Mouse (Mus musculus) heart, postnatal 25 days (tissue): ENCODE data around the gene Igfbp3. TPM values are rescaled to one million over a fixed set of nuclear protein-coding genes. Genes with fewer than 3 reads are reported as not detected.

Experiments
- DNase-seq: peaks from one replicate; pipeline ENCODE4 v3.0.0; 2022; ENCODE audit warnings: low spot score
- intact Hi-C: fragments of 180-260 bp; cut with DNase I; formaldehyde crosslinking; loops from one replicate; pipeline ENCODE4 v1.15.1; 2025
- total RNA-seq, 2 experiments: library from RNA; stranded (reverse); gene quantifications; 2 replicates each; pipeline ENCODE4 v1.2.3; 2021

The Igfbp3 gene
- total RNA-seq, 2 experiments from 2014 or later, result 35.3 to 44.3 TPM

- intact Hi-C loops, result no loop called here
Observed at GRCm38 (mm10) chr11:7179276-7179675, 34.4 kb downstream of the Igfbp3 start.

GRCm38 (mm10) chr11:7178724-7179123, 35.0 kb downstream of the Igfbp3 start:
- DNase-seq, result no peak
- intact Hi-C loops, result no loop called here

More at GRCm38 (mm10) chr11:7179276-7179675, 34.4 kb downstream of the Igfbp3 start:
- no peak for DNase-seq

GRCm38 (mm10) chr11:7173664-7174063, 40.1 kb downstream of the Igfbp3 start:
- intact Hi-C loops, result no loop called here
- no peak for DNase-seq

GRCm38 (mm10) chr11:7169645-7170044, 44.1 kb downstream of the Igfbp3 start:
- DNase-seq, result no peak
- intact Hi-C loops, result no loop called here

GRCm38 (mm10) chr11:7164416-7164815, 49.3 kb downstream of the Igfbp3 start:
- intact Hi-C loops, result no loop called here
- DNase-seq, result no peak

- no peak for DNase-seq
Observed at GRCm38 (mm10) chr11:7161502-7162174, 52.1 kb downstream of the Igfbp3 start.

GRCm38 (mm10) chr11:7160637-7161101, 53.1 kb downstream of the Igfbp3 start:
- no peak for DNase-seq
- intact Hi-C loops, result no loop called here

More at GRCm38 (mm10) chr11:7161502-7162174, 52.1 kb downstream of the Igfbp3 start:
- intact Hi-C loops, result no loop called here

- no peak for DNase-seq
- intact Hi-C loops, result no loop called here
Observed at GRCm38 (mm10) chr11:7160146-7160545, 53.6 kb downstream of the Igfbp3 start.

- intact Hi-C loops, result no loop called here
- DNase-seq, result no peak
Observed at GRCm38 (mm10) chr11:7158196-7158595, 55.5 kb downstream of the Igfbp3 start.

GRCm38 (mm10) chr11:7156427-7156826, 57.3 kb downstream of the Igfbp3 start:
- no peak for DNase-seq
- intact Hi-C loops, result no loop called here

Other genes starting within 250 kb of the Igfbp3 start
- gene Adcy1, start 150.4 kb downstream of the Igfbp3 start, total RNA-seq, result 1 to 10 TPM; 2.2 to 2.5 TPM
- gene Gm11985, start 25.4 kb downstream of the Igfbp3 start, total RNA-seq, result not detected
- not detected for gene Igfbp1, start 16.1 kb downstream of the Igfbp3 start, total RNA-seq